Mouse (Mus musculus): ENCODE data around the gene Pglyrp2. TPM values are rescaled to one million over a fixed set of nuclear protein-coding genes. Genes with fewer than 3 reads are reported as not detected.

Pglyrp2 gene
- 69.5 TPM for total RNA-seq (2023)

DNA sequence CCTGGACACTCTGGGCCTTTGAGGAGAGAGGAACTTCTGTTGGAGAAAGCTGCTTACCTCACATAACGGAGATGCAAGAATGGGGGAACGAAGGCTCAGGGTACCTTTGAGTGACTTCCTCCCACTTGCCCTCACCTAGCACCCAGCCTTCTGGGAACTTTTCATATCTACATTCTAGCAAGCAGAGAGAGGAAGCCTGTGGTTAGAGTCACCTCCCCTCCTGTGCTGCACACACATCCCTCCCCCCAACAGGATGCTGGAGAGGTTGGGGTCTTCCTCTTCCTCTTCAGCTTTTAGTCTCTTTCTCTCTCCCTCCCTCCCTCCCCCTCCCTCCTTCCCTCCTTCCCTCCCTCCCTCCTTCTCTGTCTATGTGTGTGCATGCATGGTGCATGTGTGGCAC lies at the start of gene Pglyrp2:
Gene Pglyrp2 (minus strand): TSS at position 134 of the 400 bp plus-strand sequence.

DNA sequence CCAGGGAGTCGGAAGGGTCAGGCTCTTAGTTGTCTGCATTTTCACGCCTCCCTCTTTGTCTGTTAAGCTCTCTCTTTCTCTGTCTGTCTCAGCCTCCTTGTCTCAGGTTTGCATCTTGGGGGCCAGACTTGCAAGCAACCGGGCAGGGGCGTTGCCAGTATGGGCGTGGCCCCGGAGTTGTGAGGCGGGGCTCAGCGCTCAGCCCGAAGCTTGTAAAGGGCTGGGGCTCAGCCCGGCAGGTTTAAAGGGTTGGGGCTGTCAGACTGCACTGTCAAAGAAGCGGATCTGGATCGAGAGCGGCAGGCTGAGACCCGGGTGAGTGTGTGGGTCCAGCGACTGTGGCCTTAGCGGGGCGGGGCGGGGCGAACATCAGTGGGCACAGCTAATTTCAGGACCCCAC lies 28.5 kb upstream of the Pglyrp2 start, which contains the start of gene Cyp4f39:
Gene Cyp4f39 (plus strand): TSS at position 242 of the 400 bp plus-strand sequence.

DNA sequence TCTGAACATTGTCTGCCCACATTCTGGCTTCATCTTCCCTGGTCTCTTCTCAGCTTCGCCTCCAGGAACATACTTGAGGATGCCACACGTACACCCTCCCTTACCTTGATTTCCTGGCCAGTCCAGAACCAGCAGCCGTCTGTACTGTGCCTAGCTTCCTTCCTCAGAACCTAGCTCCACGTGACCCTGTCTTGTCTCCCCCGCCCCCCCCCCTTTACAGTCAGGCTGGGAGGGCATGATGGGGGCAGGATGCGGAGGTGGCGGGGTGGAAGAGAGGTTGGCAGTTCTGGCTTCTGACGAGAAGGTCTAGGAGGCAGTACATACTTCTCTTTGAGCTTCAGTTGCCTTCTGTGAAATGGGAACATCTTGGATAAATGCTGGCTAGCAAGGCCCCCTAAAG lies 20.6 kb downstream of the Pglyrp2 start, which contains the start of gene Rasal3:
Gene Rasal3 (minus strand): TSS at position 167 of the 400 bp plus-strand sequence.

DNA sequence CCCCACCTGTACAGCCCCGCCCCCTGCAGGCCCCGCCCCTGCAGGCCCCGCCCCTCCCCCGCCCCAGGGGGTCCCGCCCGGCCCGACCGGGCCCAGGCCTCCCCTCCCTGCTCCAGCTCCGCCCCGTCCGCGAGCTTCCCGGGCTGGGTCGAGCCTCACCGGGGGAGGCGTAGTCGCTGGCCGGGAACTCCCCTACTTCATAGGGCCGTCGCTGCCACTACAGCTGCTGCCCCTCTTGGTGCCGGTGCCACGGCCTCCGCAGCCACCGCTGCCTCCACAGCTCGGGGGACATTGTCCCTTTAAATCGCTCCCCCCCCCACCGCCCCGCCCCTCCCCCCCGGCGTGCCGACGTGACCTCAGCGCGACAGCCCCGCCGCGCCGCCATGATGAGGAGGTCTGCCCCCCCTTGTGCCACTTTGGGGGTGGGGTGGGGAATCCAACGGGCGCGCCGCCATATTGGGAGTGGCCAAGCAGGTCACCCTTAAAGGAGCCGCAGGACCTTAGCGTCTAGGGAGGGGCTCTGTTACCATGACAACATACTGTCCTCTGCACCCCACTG lies 34.8 kb downstream of the Pglyrp2 start, which contains the start of gene Wiz:
Gene Wiz (minus strand): TSS at position 339 of the 559 bp plus-strand sequence.

Other genes with a start within 250 kb of the Pglyrp2 start
- gene Ephx3, start 234.6 kb downstream of the Pglyrp2 start, total RNA-seq (2023) = 3.6 TPM
- gene Brd4, start 139.4 kb downstream of the Pglyrp2 start, total RNA-seq (2023) = 275 TPM
- 284 TPM for gene Akap8, start 102.9 kb downstream of the Pglyrp2 start, total RNA-seq (2023)
- gene Akap8l, start 73.6 kb downstream of the Pglyrp2 start, total RNA-seq (2023) = 186 TPM
- 32.1 TPM for gene Wiz, start 34.7 kb downstream of the Pglyrp2 start, total RNA-seq (2023)
- 562 TPM for gene Rasal3, start 20.6 kb downstream of the Pglyrp2 start, total RNA-seq (2023)
- gene Cyp4f39, start 28.6 kb upstream of the Pglyrp2 start, total RNA-seq (2023) = not detected
- gene Cyp4f17, start 81.9 kb upstream of the Pglyrp2 start, total RNA-seq (2023) = 0.86 TPM
- 3.8 TPM for gene Cyp4f16, start 112.4 kb upstream of the Pglyrp2 start, total RNA-seq (2023)
- gene Cyp4f37, start 197.1 kb upstream of the Pglyrp2 start, total RNA-seq (2023) = 0.34 TPM
- gene Cyp4f40, start 234.7 kb upstream of the Pglyrp2 start, total RNA-seq (2023) = not detected